Mouse (Mus musculus) myocyte (in vitro differentiated cells): Measurements from ENCODE around the gene Nrarp. TPM values are rescaled to one million over a fixed set of nuclear protein-coding genes. Genes with fewer than 3 reads are reported as not detected.

Source experiments
- H3K27me3 ChIP-seq: one replicate; pipeline ENCODE4 v1.6.1; 2011; ENCODE audit not compliant: control insufficient read depth, insufficient read depth, insufficient read length
- H3K36me3 ChIP-seq: one replicate; pipeline ENCODE4 v1.6.1; 2011; ENCODE audit not compliant: control insufficient read depth, insufficient read depth
- H3K4me2 ChIP-seq: one replicate; pipeline ENCODE4 v1.6.1; 2011; ENCODE audit warnings: low read depth, control low read depth
- H3K4me3 ChIP-seq: one replicate; pipeline ENCODE4 v1.5.1; 2011; ENCODE audit warnings: mild to moderate bottlenecking, control low read depth, moderate library complexity
- H3K79me2 ChIP-seq: one replicate; pipeline ENCODE4 v1.6.1; 2011; ENCODE audit not compliant: control insufficient read depth, insufficient read depth
- H3ac ChIP-seq: one replicate; pipeline ENCODE4 v1.6.1; 2011; ENCODE audit not compliant: control insufficient read depth, insufficient read length
- CEBPB ChIP-seq: IDR thresholded peaks from 2 replicates; pipeline ENCODE4 v1.6.1; 2011; ENCODE audit warnings: mild to moderate bottlenecking, moderate library complexity; ENCODE audit not compliant: poor library complexity, insufficient read depth, severe bottlenecking
- E2F4 ChIP-seq: IDR thresholded peaks from one replicate; pipeline ENCODE4 v1.6.1; 2011; ENCODE audit warnings: mild to moderate bottlenecking, control low read depth, moderate library complexity; ENCODE audit not compliant: insufficient read depth
- MAX ChIP-seq: IDR thresholded peaks from one replicate; pipeline ENCODE4 v1.6.1; 2011; ENCODE audit warnings: low read depth, mild to moderate bottlenecking, control low read depth
- MYOD1 ChIP-seq, 3 experiments: IDR thresholded peaks; one replicate each; pipeline ENCODE4 v1.6.1; 2011; ENCODE audit warnings: control low read depth in 2 of 3, low read depth in 2 of 3, mild to moderate bottlenecking in 2 of 3, moderate library complexity in 1 of 3; ENCODE audit not compliant: insufficient read length in 2 of 3, control insufficient read depth in 1 of 3
- MYOG ChIP-seq, 3 experiments: IDR thresholded peaks; one replicate each; pipeline ENCODE4 v1.6.1; 2011; ENCODE audit warnings: control low read depth in 2 of 3, low read depth in 2 of 3, mild to moderate bottlenecking in 2 of 3; ENCODE audit not compliant: insufficient read length in 2 of 3, control insufficient read depth in 1 of 3, insufficient read depth in 1 of 3
- POLR2A ChIP-seq: IDR thresholded peaks from one replicate; pipeline ENCODE4 v1.6.1; 2011; ENCODE audit warnings: low read depth, mild to moderate bottlenecking, control low read depth, moderate library complexity; ENCODE audit not compliant: insufficient read length
- POLR2AphosphoS2 ChIP-seq: IDR thresholded peaks from one replicate; pipeline ENCODE4 v1.6.1; 2011; ENCODE audit warnings: low read depth, control low read depth; ENCODE audit not compliant: insufficient read length
- REST ChIP-seq: IDR thresholded peaks from one replicate; pipeline ENCODE4 v1.6.1; 2011; ENCODE audit warnings: mild to moderate bottlenecking, control low read depth, moderate library complexity; ENCODE audit not compliant: insufficient read depth, insufficient read length
- SRF ChIP-seq: IDR thresholded peaks from one replicate; pipeline ENCODE4 v1.6.1; 2011; ENCODE audit warnings: low read depth; ENCODE audit not compliant: control insufficient read depth, insufficient read length
- TCF12 ChIP-seq: IDR thresholded peaks from one replicate; pipeline ENCODE4 v1.6.1; 2011; ENCODE audit warnings: mild to moderate bottlenecking, control low read depth; ENCODE audit not compliant: poor library complexity, insufficient read depth, severe bottlenecking
- TCF3 ChIP-seq: IDR thresholded peaks from one replicate; pipeline ENCODE4 v1.6.1; 2011; ENCODE audit warnings: low read depth, control low read depth; ENCODE audit not compliant: insufficient read length
- USF1 ChIP-seq: IDR thresholded peaks from one replicate; pipeline ENCODE4 v1.6.1; 2011; ENCODE audit warnings: low read depth, mild to moderate bottlenecking, control low read depth, moderate library complexity
- polyA plus RNA-seq: library from polyadenylated mRNA; unstranded; fragments of >200 nt; fragmentation: generic; extraction: Trizol; gene quantifications from one replicate; pipeline ENCODE4 v1.2.1, GENCODE M21; 2012; ENCODE audit warnings: missing spikeins

Nrarp gene
- polyA plus RNA-seq, 1 experiment = 1.3 TPM

GRCm38 (mm10) chr2:25211121-25211670, 30.6 kb downstream of the Nrarp start, which contains the start of gene Nelfb:
Gene Nelfb (minus strand): TSS chr2:25211489.
- Histone ChIP-seq H3K36me3 (peaks cover 5% of the 10 kb centered on the region), H3K4me3 (peak within 1 kb of the TSS; percentile 96), H3K4me2 (peak within 1 kb of the TSS; percentile 96), H3K27me3 (no peaks in the 10 kb centered on the region), H3ac (peak within 1 kb of the TSS; percentile 41), H3K79me2 (peaks cover 34% of the 10 kb centered on the region)
- TF ChIP-seq TCF3 (no peak), CEBPB (no peak), USF1 (no peak), POLR2A (peak; percentile 90), E2F4 (no peak), POLR2AphosphoS2 (peak; percentile 87), MAX (no peak), MYOG (IDR thresholded peaks at IDR 0.05; ENCODE audit: control insufficient read depth in 1 of 3, insufficient read depth in 1 of 3, insufficient read length in 2 of 3, low read depth in 2 of 3) (peak in 1 of 3 experiments; percentile 47), TCF12 (no peak), SRF (no peak), REST (no peak), MYOD1 (IDR thresholded peaks at IDR 0.05; ENCODE audit: control insufficient read depth in 1 of 3, insufficient read length in 2 of 3, low read depth in 2 of 3) (peak in 1 of 3 experiments; percentile 27)

- H3ac ChIP-seq = no peak overlapping the region
- H3K4me2 ChIP-seq = no peak overlapping the region
- peaks cover 20% of the 10 kb centered on the region for H3K79me2 ChIP-seq
- H3K4me3 ChIP-seq = no peak overlapping the region
- TF ChIP-seq E2F4 = no peak
- TF ChIP-seq POLR2A = no peak
- TF ChIP-seq POLR2AphosphoS2 = no peak
- TF ChIP-seq MYOD1 (IDR thresholded peaks at IDR 0.05; ENCODE audit: control insufficient read depth in 1 of 3, insufficient read length in 2 of 3, low read depth in 2 of 3) = no peak
- no peak for TF ChIP-seq MYOG (IDR thresholded peaks at IDR 0.05; ENCODE audit: control insufficient read depth in 1 of 3, insufficient read depth in 1 of 3, insufficient read length in 2 of 3, low read depth in 2 of 3)
- no peak for TF ChIP-seq REST
- no peak for TF ChIP-seq TCF12
- H3K27me3 ChIP-seq = no peaks in the 10 kb centered on the region
- H3K36me3 ChIP-seq = no peaks in the 10 kb centered on the region
Measured at GRCm38 (mm10) chr2:25213266-25213865, 32.8 kb downstream of the Nrarp start.

- H3K27me3 ChIP-seq = no peaks in the 10 kb centered on the region
- peaks cover 15% of the 10 kb centered on the region for H3K79me2 ChIP-seq
- no peak within 1 kb of the TSS for H3K4me3 ChIP-seq
- TF ChIP-seq MAX (no peak), SRF (no peak), CEBPB (no peak), USF1 (no peak), REST (no peak), MYOG (IDR thresholded peaks at IDR 0.05; ENCODE audit: control insufficient read depth in 1 of 3, insufficient read depth in 1 of 3, insufficient read length in 2 of 3, low read depth in 2 of 3) (no peak), POLR2A (no peak), MYOD1 (IDR thresholded peaks at IDR 0.05; ENCODE audit: control insufficient read depth in 1 of 3, insufficient read length in 2 of 3, low read depth in 2 of 3) (no peak), TCF3 (no peak), POLR2AphosphoS2 (no peak), TCF12 (no peak), E2F4 (no peak)
- no peak within 1 kb of the TSS for H3ac ChIP-seq
- H3K4me2 ChIP-seq = no peak within 1 kb of the TSS
- H3K36me3 ChIP-seq = no peaks in the 10 kb centered on the region
Measured at GRCm38 (mm10) chr2:25214444-25214843, 33.9 kb downstream of the Nrarp start, which contains the start of gene Stpg3. Gene Stpg3 (minus strand): TSS chr2:25214637.

- Histone ChIP-seq H3ac (no peak overlapping the region), H3K4me3 (no peak overlapping the region), H3K4me2 (no peak overlapping the region), H3K79me2 (no peaks in the 10 kb centered on the region), H3K27me3 (no peaks in the 10 kb centered on the region), H3K36me3 (peaks cover 15% of the 10 kb centered on the region)
- TF ChIP-seq POLR2AphosphoS2 (no peak), TCF3 (no peak), SRF (no peak), MYOD1 (IDR thresholded peaks at IDR 0.05; ENCODE audit: control insufficient read depth in 1 of 3, insufficient read length in 2 of 3, low read depth in 2 of 3) (no peak)
Measured at GRCm38 (mm10) chr2:25217666-25218065, 37.1 kb downstream of the Nrarp start.
